Mouse (Mus musculus) urinary bladder, adult 18-20 months (tissue): ENCODE results near the gene Steap3.

Source experiments
- DNase-seq, 2 experiments: peaks; one replicate each; pipeline ENCODE4 v3.0.0; 2022; ENCODE audit warnings: low spot score in 2 of 2, mixed read lengths in 2 of 2

Steap3 gene

DNA sequence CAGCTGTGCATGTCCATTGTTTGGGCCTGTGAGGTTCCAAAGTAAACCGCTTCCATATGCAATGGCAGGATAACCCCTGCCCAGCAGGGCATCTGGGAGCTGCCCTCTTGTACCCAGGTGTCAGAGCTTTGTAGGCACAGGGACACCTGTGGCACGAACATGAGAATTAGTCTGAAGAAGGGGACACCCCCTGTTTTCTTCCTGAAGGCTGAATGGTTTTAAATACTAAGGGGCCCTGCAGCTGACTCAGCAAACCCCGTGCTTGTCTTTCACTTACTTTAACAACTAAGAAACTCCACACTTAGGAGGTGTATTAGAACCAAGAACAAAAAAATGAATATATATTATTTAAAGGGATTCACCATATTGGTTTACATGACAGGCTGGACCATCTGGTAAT, 74.4 kb downstream of the Steap3 start:
- DNase-seq: no peak

DNA sequence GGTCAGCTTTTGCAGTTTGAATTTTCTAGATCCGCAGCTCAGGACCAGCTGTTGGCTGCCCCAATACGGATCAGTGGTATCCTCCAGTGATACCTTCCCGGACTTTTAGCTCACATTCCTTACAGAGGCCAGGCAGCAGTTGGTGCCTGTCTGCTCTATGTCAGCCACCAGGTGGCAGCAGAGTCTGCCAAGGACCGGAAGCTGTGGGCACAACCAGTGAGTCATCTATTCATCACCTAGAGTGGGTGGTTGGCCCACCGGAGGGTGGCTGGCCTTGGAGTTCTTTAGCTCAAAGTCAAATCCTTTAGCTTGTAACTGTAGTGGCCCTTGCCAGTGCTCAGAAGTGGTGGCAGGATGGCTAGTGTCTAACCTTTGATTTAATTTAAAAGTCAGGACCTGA, 75.3 kb downstream of the Steap3 start:
- DNase-seq: peak; percentile 54 to 60

- DNase-seq: no peak
Measured at GRCm38 (mm10) chr1:120196724-120197123, 75.8 kb downstream of the Steap3 start.

DNA sequence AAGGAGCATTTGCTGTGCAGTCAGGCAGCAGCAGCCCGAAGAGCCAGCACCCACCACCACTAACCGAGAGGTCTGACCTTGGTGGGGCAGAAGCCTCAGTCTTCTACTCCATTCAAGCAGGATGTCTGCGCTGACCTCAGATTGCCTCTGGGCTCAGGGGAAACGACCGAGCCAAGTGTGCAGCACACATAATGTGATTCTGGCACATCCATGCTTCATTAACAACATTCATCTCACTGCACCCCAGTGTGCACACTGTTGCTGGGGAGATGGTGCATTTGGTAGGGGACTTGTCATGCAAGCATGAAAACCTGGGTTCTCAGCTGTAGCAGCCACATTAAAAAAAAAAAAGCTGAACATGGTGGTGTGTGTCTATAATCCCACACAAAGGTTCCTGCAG, 76.6 kb downstream of the Steap3 start:
- DNase-seq: no peak

DNA sequence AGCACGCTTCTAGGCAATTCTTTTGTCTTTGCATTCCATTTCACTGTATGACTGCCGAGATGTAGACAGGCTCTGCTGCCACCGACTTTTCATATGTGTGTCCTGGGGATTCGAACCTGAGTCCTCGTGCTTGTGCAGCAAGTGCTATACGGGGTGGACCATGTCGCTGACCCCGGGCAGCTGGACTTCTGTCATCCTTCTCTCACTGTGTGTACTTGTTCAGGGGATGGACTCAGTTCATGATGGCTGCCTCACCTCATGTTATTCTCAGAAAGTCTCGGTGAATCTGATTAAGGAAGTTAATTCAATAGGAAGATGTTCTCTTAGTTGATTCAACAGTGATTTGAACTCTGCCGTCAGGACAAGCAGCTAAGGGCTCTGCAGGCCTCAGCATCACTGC, 78.9 kb downstream of the Steap3 start:
- no peak for DNase-seq

DNA sequence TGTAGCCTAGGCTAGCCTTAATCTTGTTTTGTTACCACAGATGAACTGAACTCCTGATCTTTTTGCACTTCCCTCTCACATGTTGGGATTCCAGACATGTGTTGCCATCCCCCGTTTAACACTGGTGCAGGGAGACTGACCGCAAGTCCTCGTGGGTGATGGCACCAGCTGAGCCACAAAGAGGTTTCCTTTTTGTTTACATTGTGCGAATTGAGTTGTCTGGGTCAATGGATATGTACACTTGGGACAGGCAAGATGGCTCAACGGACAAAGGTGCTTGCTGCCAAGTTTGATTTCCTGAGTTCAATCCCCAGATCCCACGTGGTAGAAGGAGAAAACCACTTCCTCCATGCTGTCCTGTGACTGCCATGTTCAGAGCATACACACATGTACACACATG, 80.2 kb downstream of the Steap3 start:
- DNase-seq: no peak

DNA sequence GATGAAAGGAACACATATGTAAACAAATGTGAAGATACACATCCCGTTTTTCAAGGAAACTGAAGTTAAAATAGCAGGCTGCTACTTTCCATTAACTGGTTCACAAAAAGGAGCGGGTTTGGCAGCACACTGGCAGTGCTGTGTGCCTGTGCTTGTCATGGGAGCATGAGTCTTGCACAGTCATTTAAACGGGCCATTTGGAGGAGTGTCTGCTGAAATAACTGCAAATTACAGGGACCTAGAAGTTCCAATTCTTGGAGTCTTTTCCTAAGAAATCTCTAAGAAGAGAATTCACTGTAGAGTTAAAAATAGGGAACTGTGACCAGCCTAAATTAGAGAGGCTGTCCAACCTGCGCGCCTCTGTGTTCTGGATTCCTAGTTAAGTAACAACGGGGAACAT, 81.6 kb downstream of the Steap3 start:
- no peak for DNase-seq

DNA sequence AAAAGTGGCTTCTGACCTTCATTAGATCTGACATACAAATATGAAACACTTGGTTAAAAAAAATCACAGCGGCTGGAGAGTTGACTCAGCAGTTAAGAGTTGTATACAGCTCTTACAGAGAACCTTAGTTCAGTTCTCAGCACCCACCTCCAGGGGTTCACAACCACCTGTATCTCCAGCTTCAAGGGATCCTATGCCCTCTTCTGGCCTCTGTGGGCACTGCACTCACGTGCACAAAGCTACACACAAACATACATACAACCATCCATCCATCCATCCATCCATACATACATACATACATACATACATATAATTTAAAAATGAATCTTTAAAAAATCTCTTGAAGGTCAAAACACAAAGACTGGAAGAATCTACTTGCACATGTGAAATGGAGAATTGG, 82.2 kb downstream of the Steap3 start:
- DNase-seq: no peak

DNA sequence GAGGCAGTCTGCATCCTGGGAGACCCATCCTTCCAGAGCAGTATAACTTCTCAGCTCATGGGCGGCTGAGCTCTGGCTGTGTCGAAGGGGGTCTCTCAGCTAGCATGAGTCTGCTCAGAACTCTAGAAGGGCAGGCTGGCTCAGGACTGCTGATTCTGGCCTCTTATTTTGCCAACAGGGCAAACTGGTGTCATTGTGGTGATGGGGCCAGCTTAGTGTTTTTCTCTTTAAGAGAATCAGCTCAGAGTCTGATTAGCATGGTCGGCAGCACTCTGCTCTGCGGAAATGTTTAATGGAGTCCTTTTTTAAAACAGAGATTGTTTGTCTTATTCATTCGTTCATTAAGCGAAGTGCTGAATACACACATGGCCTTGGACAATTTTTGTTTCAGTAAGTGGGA, 83.3 kb downstream of the Steap3 start:
- DNase-seq: no peak

GRCm38 (mm10) chr1:120187059-120187458, 85.4 kb downstream of the Steap3 start:
- no peak for DNase-seq

DNA sequence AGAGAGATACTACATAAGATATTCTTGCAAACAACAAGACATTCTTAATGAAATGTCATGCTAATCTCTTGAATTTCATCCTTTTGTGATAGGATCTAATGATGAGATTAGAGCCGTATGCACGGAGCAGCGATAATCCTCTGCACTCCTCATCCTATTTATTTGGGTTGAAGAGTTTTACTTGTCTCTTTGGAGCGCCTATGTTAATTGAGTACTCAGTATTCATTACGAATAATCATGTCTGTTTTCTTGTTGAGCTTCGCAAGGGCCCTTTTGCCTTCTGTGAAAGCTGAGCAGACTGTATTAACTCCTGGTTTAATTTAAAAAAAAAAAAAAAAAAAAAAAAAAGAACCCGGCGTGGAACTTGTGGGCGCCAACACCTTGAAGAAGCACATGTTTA, 85.8 kb downstream of the Steap3 start:
- DNase-seq: no peak

DNA sequence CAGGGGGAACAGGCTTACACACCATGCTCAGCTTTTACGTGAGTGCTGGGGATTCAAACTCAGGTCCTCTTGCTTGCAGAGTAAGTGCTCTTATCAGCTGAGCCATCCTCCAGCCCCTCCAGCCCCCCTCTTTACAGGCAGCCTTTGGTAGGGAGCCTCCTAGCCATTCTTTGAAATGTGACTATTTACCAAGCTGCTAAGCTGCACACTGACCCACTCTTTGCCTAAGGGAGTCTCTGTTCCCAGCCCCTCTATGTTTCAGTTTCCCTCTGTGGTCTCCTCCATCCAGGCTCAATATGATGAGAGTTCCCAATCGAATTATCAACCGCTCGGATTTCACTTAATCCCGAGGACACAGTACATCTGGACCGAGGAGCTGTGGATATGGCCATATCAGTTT, 86.3 kb downstream of the Steap3 start:
- DNase-seq: no peak

DNA sequence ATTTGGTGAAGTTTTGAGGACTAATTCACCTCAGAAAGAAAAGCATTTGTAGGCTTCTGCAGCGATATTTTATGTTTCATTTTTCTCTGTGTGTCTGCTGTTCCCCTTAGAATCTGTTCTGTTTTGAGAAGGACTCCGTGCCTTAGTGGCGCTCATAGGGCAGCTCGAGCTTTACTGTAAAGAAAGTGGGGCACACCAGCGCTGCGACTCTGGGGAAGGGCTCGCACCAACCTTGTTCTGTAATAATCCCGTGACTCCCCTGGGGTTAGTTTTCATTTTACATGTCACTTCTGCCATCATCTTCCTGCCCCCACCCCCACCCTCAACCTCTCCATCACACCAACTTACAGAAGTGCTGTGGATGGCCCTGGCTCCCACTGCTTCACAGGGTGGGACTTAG, 95.4 kb downstream of the Steap3 start:
- no peak for DNase-seq

GRCm38 (mm10) chr1:120176313-120176712, 96.2 kb downstream of the Steap3 start:
- no peak for DNase-seq

GRCm38 (mm10) chr1:120174991-120175390, 97.5 kb downstream of the Steap3 start:
- DNase-seq: no peak

- DNase-seq: no peak
Measured at GRCm38 (mm10) chr1:120171819-120172521, 100.5 kb downstream of the Steap3 start.

DNA sequence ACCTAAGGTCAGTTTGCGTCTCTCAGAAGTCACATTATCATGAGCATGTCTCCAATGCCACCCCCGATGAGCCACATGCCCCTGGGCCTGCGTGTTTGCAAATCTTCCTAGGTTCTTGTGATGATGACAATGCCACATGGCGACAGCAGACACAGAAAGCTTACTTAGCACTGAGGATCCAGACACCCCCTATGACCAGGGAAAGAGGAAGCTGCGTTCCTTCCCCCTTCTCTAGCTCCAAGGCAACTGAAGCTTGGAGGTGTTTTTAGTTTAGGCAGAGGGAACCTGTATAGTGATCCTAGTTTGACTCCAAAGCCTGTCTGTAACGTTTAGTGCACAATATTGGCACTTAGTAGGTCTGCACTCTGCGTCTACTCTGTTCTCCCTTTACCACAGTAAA, 102.2 kb downstream of the Steap3 start:
- no peak for DNase-seq

DNA sequence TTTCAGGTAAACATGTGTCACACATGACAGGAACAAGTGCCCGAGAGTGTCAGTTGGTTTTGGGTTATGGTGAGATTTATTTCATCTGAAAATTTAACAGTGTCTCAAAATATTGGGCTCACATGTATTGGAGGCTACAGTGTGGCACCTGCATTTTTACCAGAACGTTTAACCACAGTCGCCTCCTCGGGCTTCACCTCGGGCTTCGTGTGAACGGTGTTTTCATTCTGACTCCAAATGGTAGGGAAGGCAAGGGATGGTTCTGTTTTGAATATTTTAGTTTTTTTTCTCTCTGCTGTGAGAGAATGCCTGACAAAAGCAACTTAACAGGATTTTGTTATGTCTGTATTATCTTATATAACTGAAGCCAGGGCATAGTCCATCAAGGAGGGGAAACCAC, 103.8 kb downstream of the Steap3 start:
- DNase-seq: no peak

DNA sequence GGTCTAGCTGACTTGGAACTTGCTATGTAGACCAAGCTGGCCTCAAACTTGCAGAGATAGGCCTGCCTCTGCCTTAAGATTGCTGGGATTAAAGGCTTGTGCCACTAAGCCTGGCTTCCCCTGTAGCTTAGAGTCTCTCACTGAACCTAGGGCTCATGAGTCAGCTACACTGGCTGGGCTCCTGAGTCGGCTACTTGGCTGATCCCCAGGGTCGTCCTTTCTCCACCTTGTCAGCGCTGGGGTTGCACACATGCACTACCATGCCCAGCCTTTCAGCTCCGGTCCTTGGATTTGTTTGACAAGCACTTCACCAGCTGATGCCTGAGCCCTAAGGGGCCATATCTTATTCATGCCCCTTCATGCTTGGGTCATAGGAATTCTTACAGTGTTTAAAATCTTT, 104.5 kb downstream of the Steap3 start:
- no peak for DNase-seq

DNA sequence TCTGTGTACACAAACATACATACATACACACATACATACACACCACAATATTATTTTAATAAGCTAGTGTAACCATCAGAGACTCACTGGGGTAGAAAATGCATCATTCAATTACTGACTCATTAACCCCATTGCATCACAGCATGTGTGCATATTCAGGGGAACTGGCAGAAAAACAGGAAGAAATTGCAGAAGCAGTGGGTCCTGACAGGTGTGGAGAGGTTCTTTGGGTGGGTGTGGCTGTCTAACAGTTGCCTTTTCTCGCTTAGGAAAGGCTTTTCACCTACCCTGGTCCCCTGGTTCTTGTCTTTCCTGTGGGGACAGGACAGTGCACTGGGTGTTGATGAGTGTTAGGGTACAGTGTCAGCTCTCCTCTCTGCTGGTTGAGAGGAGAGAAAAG, 109.9 kb downstream of the Steap3 start:
- no peak for DNase-seq

- DNase-seq: no peak
Measured at GRCm38 (mm10) chr1:120161502-120161901, 111.0 kb downstream of the Steap3 start.

DNA sequence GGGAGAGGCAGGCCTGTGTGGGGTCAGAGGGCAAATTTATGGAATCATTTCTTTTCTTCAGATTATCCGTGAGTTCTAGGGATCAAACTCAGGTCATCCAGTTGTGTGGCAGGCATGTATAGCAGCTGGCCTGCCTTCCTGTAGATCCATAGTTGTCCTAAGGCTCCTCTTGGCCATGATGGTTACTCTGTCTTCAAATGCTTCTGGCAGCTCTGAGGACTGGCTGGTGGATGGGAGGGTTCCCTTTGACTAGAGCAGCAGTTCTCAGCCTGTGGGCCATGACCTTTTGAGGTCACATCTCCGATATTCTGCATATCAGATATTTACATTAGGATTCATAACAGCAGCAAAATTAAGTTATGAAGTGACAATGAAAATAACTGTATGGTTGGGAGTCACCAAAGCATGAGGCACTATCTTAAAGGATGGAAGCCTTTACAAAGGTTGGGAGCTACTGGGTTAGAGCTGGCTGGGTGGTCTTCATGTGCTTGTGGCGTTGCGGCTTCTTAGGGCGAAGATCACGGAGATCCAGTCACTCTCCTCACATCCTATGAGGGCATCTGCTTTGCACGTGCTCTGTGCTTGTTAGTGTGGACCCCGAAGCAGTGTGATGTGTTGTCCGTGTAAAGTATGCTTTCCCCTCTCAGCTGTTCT, 113.9 kb downstream of the Steap3 start:
- DNase-seq: no peak

DNA sequence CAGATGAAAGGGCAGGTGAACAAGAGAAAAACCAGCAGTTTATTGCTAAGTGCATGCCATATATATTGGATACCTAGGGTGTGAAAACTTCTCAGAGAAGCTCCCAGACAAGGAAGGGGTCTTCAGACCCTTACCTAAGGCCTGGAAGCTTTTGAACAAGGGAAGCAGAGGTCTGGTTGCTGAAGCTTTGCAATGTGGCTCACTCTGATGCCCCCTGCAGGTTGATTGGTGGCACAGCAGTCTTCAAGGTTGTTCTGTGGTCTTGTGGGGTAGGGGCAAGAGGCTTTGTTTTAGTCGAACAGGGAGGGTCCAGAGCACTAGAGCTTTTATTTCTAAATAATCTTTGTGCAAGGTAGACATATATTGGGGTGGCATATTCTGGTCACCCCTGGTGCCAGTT, 117.2 kb downstream of the Steap3 start:
- DNase-seq: no peak

- no peak for DNase-seq
Measured at GRCm38 (mm10) chr1:120154232-120154631, 118.3 kb downstream of the Steap3 start.
